Mouse (Mus musculus) heart, postnatal 0 days (tissue): ENCODE results near the gene Tnnt3.

Experiments
- CTCF ChIP-seq: IDR thresholded peaks from 2 replicates; pipeline ENCODE4 v1.5.1; 2016; ENCODE audit warnings: antibody characterized with exemption, control low read depth, low read depth
- EP300 ChIP-seq: IDR thresholded peaks from 2 replicates; pipeline ENCODE4 v1.6.1; 2016; ENCODE audit warnings: antibody characterized with exemption, low read depth

DNA sequence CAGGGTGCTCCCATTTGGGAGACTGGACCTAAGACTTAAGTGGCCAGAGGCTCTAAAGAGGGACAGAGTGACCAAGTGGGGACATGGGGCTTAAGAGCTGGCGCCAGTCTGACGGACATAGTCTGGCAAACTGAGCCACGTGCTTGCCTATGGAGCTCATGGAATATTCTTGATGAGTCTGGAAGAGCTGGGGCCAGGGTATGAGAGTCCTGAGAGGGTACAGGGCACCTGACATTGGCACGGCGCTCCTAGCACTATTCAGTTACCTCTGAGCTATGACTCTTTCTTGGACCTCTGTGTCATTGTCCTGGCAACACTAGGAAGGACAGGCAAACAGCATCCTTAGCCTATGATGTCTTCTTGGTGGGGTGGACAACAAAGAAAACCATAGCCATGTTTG is 53.1 kb downstream of the Tnnt3 start:
- TF ChIP-seq EP300 (no peak), CTCF (no peak)
